Mouse (Mus musculus) left cerebral cortex, adult 2 months (tissue): ENCODE measurements at regions not wholly inside any gene's neighbourhood (a gene's known extent, or its start where the extent isn't known, plus 50 kb on each side); places are given as distances from the start of the nearest gene placed in this dataset.

Source experiments
- DNase-seq, 2 experiments: peaks; one replicate each; pipeline ENCODE4 v3.0.0; 2021 to 2022; ENCODE audit warnings: low spot score in 2 of 2, mixed read lengths in 1 of 2; ENCODE audit errors: extremely low spot score in 1 of 2
- H3K27ac ChIP-seq: fragments of 200-600 bp; 2 replicates; pipeline ENCODE4 v1.8.1; 2022
- H3K4me3 ChIP-seq: fragments of 200-600 bp; 2 replicates; pipeline ENCODE4 v1.8.1; 2022
- CTCF ChIP-seq: fragments of 200-600 bp; IDR thresholded peaks from 2 replicates; pipeline ENCODE4 v1.8.1; 2022; ENCODE audit warnings: antibody characterized with exemption, mild to moderate bottlenecking, moderate library complexity
- intact Hi-C: fragments of 180-260 bp; cut with DNase I; formaldehyde crosslinking; loops from one replicate; pipeline ENCODE4 v1.15.1; 2025

- Histone ChIP-seq H3K4me3 (no peak overlapping the region), H3K27ac (peak overlapping the region; percentile 37)
- intact Hi-C loops, result no loop called here
Measured at GRCm38 (mm10) chr1:5315839-5316238, 508.1 kb downstream of the Gm37988 start.

DNA sequence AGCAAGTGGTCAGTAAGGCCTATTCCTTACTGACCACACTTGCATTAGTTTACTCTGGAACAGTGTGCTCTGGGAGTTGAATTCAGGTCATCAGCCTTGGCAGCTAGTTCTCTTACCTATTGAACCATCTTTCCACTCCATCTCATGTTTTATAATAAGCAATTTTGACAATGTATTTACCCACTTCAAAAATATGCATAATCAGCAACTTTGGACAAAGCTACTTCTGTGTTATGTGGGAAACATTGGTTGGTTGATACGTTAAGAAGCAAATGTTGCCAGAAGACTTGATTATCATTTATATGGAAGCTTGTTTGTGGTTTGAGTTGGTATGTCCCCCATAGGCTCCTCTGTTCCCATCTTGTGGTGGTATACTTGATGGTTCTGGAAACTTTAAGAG is 509.4 kb downstream of the Gm37988 start:
- TF ChIP-seq CTCF, result no peak
- no peak overlapping the region for H3K4me3 ChIP-seq
- no peak for DNase-seq
- H3K27ac ChIP-seq, result no peak overlapping the region
- intact Hi-C loops, result no loop called here

More at GRCm38 (mm10) chr1:5315839-5316238, 508.1 kb downstream of the Gm37988 start:
- DNase-seq, result no peak
- no peak for TF ChIP-seq CTCF

DNA sequence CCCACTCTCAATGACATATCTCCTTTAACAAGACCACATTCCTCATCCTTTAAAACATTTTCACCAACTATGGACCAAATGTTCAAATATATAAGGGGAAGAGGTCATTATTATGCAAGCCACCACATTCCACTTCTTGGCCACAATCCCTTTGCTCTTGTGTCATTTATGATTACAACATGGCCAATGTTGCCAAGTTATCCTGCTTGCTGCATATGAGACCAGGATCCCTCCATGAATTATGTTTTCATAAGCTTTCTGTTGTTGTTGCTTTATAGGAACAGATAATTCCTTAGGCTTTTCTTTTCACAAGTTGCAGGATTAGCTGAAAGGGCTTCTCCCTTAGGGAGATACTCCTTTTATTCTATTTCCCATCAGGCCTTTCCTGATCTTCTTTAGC is 518.6 kb downstream of the Gm37988 start:
- DNase-seq, result no peak
- no peak overlapping the region for H3K4me3 ChIP-seq
- H3K27ac ChIP-seq, result no peak overlapping the region
- intact Hi-C loops, result no loop called here
- no peak for TF ChIP-seq CTCF
